Mouse (Mus musculus) embryo, embryonic 11 days (tissue): ENCODE data around the gene Olfr878.

ENCODE experiments used
- DNase-seq: peaks from one replicate; pipeline ENCODE4 v3.0.0-alpha.2; 2015

Olfr878 gene

DNA sequence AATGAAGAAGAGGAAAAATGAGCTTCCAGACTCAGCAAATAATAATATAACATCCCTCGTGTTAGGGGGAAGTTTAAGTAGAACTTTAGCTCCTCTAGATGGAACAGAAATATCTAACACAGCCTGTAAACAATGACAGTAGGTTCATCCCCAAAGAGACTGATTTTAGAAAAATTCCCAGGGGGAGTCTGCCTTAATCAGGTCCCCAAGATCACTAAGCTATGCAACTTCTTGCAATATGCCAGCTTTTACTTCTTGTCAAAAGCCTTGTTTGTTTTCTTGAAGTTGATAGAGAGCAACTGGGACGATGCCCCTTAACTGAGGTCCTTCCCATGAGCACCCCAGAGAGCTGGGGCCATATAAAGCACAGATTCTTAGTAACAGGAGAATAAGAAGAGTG is at the start of gene Olfr878:
TSS of gene Olfr878 (plus strand) at position 301 of the 400 bp plus-strand sequence.
- DNase-seq: no peak

DNA sequence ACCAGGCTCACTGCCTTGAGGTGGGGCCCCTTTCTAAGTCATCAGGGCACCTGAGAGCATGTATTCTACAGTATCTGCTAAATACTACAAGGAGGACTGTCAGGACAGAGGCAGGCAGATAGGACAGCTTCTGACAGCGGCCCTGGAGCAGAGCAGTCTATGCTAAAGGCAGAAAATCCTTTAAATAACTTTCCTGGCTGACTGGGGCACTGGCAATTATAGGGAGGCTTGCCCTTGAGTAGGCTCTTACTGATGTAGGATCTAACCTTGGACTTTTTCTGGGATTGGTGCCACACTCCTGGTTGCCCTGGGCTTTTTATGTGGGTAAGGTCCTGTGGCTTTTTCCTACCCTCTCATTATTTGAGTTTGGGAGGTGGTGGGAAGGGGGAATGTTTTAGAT is 47.4 kb upstream of the Olfr878 start:
- no peak for DNase-seq

DNA sequence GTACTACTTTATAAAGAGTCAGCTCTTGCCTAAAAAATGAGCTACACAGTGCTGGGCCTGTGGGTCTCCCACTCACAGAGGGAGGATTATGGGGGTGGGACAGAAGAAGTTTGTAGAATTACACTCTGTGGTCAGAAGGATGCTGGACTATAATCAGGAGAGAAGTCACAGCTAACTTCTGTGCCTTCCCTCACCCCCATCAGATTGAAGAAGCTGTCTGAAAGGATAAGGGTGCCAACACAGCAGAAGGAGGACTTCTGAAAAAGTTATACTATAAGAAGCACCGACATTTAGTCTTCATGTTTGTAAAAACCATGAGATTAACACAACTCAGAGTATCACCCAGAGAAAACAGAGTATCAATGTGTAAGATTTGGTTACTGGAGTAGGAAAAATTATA is 46.5 kb upstream of the Olfr878 start:
- no peak for DNase-seq

DNA sequence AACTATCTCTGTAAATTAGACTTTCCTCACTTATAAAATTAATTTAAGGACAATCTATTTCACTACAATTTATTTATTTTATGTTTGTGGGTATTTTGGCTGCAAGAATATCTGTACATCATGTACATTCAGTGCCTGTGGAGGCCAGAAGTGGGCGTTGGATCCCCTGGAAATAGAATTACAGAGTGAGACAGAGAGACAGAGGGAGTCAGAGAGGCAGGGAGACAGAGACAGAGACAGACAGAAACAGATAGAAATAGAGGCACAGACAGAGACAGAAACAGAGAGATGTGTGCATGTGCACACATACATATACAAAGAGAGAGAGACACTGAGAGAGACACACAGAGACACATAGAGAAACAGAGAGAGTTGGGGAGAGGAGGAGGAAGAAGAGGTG is 46.1 kb upstream of the Olfr878 start:
- DNase-seq: no peak

DNA sequence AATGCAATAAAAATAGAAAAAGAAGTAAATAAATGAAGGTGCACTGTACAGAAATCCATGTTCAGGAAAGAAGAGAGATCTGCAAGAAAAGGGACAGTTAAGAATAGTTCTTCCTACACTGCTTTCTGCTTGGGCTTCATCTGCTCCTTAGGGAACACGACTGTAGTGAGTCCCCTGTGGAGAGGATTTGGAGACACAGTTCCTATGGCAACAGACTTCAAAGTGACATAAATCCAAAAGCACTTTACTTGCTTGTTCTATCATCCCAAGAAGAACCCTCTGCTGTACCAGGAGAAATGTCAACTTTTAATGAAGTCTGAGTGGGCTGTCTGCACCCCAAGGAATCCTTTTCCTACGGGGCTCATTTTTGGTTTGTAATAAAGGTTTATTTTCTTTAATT is 26.7 kb upstream of the Olfr878 start:
- DNase-seq: peak; percentile 10

DNA sequence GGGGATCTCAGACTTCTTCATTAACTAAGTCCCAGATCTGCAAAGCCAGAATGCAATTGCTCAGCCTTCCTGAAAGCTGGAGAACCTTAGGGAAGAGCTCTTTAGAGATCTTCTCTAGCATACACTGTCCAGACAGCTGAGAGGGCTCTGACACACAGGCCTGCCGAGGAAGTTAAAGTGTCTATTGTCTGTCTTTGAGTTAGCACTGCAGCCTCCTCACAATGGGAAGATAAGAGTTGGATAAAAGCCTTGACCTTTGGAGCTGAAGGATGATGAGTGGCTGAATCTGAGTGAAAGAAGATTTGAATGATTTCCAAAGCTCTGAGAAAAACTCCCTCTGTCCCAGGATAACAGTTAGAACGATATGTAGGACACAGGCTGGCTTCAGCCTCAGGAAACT is 21.0 kb upstream of the Olfr878 start, which contains the start of gene Olfr145:
TSS of gene Olfr145 (plus strand) at position 64 of the 400 bp plus-strand sequence.
- DNase-seq: no peak

DNA sequence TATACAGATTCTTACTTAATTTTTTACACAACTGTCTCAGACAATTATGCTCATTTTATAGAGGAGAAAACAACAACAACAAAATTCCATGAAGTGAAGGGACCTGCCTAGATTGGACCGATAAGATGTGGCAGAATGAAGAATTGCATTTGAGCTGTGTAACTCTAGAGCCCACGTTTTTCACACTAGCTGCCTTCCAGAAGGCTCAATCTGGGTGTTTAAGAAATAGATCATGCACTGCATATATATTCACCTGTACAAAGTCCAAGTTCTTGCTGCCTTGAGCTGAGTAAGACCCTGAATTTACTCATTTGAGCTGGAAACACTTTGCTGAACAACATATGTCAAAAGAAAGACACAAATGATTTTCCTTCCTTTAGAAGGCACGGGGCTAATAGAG is 12.1 kb upstream of the Olfr878 start:
- no peak for DNase-seq

DNA sequence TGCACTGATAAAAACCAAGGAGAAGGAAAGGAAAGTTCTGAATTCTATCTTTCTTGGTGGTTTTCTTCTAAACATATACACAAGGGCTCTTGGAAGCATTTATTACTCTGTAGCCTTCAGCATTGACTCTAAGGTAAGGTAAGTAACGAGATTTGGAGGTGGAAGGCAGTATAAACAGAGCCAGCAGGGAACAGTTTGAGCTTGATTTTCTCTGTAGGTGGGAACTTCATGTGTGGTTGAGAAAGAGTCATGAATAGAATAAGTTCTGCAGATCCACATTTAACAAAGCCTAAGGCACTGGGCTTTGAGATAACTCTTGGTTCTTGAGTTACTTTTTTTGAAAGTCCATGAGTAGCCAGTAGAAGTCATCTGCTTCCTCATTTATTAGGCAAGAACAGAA is 378 bp downstream of the Olfr878 start:
- DNase-seq: no peak

DNA sequence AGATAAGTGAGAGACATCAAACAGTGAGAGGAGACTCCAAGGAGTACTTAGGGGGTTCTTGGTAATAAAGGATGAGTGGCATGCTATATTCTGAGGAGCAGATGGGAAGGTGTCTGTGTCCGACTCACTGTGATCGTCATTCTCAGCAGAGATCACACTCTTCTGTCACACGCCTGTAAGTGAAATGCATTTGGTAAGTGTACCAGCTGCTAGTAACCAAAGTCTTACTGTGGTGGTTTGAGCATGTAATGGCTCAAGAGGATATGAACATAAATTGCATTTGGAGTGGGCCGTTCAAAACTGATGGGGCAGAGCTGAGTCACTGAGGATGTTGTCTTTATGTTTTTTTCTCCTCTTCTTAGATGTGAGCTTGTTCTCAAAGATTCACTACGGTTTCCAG is 6.6 kb downstream of the Olfr878 start:
- DNase-seq: no peak

DNA sequence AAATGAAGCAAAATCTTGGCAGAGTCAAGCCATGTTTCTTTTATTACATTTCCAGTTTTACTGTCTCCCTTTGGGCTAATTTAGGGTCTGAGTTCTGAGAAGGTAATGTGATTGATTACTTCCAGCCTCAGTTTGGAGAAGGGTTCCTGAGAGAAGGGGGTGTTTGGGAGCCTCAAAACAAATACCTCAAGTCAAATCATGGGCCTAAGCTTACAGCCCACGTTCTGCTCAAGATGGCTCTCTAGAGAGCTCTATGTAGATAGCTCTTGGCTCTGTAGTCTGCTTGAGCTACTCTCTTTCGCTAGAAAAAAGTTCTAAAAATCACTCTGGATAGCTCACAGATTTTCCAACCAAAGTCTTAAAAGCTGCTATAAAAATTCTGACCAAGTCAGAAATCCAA is 7.8 kb downstream of the Olfr878 start:
- DNase-seq: no peak

DNA sequence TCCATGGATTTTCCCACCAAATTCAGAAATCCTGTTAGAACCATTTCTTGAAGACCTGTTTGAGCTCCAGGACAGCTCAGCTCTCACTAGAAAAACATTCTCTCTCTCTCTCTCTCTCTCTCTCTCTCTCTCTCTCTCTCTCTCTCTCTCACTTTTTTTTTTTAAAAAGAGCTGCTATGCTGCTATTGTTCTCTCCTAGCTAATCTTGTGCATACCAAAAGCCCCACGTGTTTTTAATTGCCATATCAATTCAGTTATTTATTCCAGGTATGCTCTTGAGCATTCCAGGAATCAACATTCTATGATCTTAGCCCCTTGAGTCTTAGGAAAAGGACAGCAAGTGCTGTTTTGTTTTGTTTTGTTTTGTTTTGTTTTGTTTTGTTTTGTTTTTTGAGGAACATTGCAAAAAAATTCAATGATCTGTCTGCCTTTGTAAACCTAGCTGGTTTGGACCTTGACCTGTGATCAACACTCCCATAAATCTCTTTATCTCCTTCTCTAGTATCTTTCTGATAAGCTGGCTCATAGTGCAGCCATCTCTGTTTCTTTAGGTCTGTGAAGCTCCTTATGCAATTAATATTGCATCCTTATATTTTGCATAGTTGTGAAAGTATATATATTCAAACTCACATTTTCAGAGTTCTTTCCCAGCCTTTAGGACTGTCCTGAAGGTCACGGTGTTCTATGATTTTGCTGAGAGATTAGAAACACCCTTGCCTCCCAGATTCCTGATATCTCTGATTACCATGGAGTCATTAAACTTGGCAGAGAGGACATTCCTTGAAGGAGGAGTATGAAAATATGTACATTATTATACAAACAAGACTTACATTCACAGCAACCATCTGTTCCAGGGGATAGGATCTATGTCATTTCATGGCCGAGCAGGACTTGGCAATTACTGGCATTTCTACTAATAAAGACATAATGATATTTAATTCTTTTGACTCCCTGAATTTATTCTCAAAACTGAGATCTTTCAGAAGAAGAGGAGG is 8.7 kb downstream of the Olfr878 start:
- DNase-seq: no peak

DNA sequence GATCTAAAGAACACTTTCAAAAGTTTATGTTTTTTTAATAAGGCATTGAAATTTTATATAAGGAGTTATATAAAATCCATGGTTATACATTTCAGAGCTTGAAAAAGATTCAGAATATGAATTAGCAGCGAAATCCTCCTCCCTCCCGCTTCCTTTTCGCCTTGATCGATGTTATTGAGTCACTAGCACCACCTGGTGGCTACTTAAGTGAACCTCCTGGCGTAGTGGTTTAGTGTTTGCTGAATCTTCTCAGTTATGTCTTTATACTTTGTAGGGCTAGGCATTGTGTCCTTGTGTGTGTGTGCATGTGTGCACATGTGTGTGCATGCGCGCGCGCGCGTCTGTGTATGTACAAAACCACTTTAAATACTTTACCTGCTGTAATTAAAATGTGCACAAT is 14.9 kb downstream of the Olfr878 start:
- peak; percentile 85 for DNase-seq

DNA sequence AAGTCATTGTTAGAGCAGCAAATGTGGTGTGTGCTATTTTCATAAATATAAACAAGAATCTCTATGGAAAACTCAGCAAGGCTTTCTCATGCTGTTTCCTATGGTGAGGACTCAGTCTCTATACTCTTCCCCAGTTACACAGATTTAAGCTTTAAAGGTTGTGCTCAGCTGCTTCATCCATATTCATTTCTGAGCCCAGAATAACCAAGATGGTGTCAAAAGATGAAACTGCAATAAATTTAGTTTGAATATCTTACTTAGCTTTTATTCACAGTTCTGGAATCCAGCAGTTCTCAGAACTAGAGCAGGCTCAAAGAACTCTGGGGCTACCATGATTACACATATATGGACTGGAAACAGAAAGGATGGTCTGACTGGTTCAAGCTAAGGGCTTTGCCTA is 16.5 kb downstream of the Olfr878 start:
- no peak for DNase-seq

DNA sequence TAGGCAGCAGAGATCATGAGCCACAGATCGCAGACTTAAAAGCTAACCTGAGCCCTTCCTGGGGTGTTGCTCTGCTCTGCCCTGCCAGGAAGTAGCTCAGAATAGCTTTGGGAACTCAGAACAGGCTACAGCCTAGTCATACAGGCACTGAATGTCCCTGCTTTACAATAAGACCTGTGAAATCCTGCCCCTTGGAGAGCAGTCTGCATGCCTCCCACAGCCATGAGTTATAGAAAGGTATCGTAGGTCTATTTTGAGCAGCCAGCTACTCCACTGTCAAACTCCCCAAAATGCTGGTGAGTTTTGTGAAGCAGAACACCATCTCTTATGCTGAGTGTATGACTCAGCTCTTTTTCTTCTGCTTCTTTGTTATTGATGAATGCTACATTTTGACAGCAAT is 23.5 kb downstream of the Olfr878 start:
- DNase-seq: no peak
